Mouse (Mus musculus): ENCODE data around the gene Me3.

GRCm38 (mm10) chr7:89843533-89843932, 211.3 kb downstream of the Me3 start:
- TF ChIP-seq CTCF (IDR thresholded peaks at IDR 0.05; ENCODE audit: extremely low read depth, insufficient read depth, insufficient read length, insufficient replicate concordance) (peak; percentile 8; the same call in 1 of the 2 replicates), POLR2A (IDR thresholded peaks at IDR 0.05; ENCODE audit: low read depth, low read length) (no peak)
